Mouse (Mus musculus) cortical plate, adult 2 months (tissue): Measurements from ENCODE around the gene Prnd. TPM values are rescaled to one million over a fixed set of nuclear protein-coding genes. Genes with fewer than 3 reads are reported as not detected.

Source experiments
- H3K27ac ChIP-seq: fragments of 200-500 bp; 2 replicates; pipeline ENCODE4 v1.5.1; 2012; ENCODE audit warnings: low read length, control low read depth, inconsistent platforms; ENCODE audit not compliant: insufficient read depth
- H3K4me1 ChIP-seq: fragments of 200-500 bp; 2 replicates; pipeline ENCODE4 v1.6.1; 2011; ENCODE audit warnings: low read length; ENCODE audit not compliant: control insufficient read depth, insufficient read depth
- H3K4me3 ChIP-seq: fragments of 200-500 bp; 2 replicates; pipeline ENCODE4 v1.5.1; 2011; ENCODE audit warnings: mild to moderate bottlenecking, low read length, control low read depth; ENCODE audit not compliant: insufficient read depth
- CTCF ChIP-seq: fragments of 200-500 bp; IDR thresholded peaks from 2 replicates; pipeline ENCODE4 v1.5.1; 2011; ENCODE audit warnings: mild to moderate bottlenecking, control low read depth, low read length; ENCODE audit not compliant: insufficient read depth; ENCODE audit errors: extremely low read depth
- POLR2A ChIP-seq: fragments of 200-500 bp; IDR thresholded peaks from 2 replicates; pipeline ENCODE4 v1.6.1; 2011; ENCODE audit warnings: mild to moderate bottlenecking, low read length, control low read depth; ENCODE audit not compliant: insufficient read depth; ENCODE audit errors: extremely low read depth
- polyA plus RNA-seq: library from polyadenylated mRNA; depleted of rRNA; stranded (reverse); fragments of >200 nt; gene quantifications from 2 replicates; pipeline ENCODE4 v1.2.3, GENCODE M21; 2012; rRNA removed

Prnd gene
- 0.40 and 0.46 TPM in 2 replicates for polyA plus RNA-seq

GRCm38 (mm10) chr2:131950598-131951095 lies at the start of gene Prnd:
Gene Prnd (plus strand): TSS chr2:131950861.
- H3K4me3 ChIP-seq: no peak within 1 kb of the TSS
- H3K27ac ChIP-seq: no peak within 1 kb of the TSS
- H3K4me1 ChIP-seq: no peaks in the 10 kb centered on the region
- TF ChIP-seq CTCF (no peak), POLR2A (no peak)

DNA sequence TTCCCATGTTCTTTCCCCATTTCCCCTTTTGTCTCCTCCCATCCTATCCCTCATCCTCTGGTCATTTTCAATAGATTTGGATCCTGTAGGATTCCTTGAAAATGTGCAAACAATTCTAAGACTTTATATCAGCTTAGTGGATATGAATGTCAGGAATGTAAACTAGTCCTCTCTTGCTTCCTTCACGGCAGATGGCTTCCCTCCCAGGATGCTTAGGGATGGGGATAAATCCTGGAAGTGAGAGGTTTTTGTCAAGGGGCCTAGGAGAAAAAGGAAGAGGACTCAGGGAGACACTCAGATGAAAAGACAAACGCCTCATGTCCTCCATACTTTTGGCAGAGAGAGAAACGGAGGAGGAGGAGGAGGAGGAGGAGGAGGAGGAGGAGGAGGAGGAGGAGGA lies 48.2 kb upstream of the Prnd start:
- Histone ChIP-seq H3K4me1 (no peaks in the 10 kb centered on the region), H3K4me3 (no peak overlapping the region), H3K27ac (no peak overlapping the region)
- no peak for TF ChIP-seq CTCF

GRCm38 (mm10) chr2:131902867-131903266 lies 47.8 kb upstream of the Prnd start:
- Histone ChIP-seq H3K4me3 (no peak overlapping the region), H3K4me1 (no peaks in the 10 kb centered on the region), H3K27ac (no peak overlapping the region)
- TF ChIP-seq CTCF (no peak), POLR2A (no peak)

GRCm38 (mm10) chr2:131905025-131905424 lies 45.6 kb upstream of the Prnd start:
- H3K4me1 ChIP-seq: no peaks in the 10 kb centered on the region
- TF ChIP-seq CTCF: no peak
- no peak for TF ChIP-seq POLR2A
- no peak overlapping the region for H3K4me3 ChIP-seq
- H3K27ac ChIP-seq: no peak overlapping the region

DNA sequence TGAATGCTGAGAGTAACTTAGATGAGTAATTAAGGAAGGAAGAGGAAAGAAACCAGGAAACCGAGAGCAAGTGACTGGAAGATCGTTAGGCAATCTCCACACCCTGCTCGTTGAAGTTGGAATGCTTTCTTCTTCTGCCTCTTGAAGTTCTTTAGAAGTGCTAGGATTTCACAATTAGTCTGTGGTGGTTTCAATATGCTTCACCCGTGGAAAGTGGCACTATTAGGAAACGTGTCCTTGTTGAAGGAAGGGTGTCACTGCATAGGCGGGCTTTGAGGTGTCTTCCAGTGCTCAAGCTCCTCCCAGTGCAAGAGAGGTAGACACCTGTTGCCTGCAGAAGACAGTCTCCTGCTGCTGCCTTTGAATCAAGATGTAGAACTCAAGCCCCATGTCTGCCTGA lies 44.9 kb upstream of the Prnd start:
- no peak overlapping the region for H3K4me3 ChIP-seq
- TF ChIP-seq CTCF (no peak), POLR2A (no peak)
- H3K27ac ChIP-seq: no peak overlapping the region
- H3K4me1 ChIP-seq: no peaks in the 10 kb centered on the region

DNA sequence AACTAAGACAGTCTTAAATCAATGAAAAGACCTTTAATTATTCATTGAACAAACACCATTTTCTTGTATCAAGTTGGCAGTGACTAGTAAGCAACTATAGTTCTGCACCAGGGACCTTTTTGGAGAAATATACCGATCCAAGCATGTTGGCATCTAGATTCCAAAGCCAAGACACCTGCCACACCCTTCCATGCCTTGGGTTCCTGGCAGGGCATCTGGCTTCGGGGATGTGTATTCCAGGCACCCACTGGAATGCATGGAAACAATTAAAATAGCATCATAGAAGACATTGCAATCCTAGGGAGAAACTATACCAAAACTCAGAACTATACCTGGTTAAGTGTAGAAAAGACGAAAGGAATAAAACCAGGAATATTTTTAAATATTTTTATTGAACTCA lies 44.4 kb upstream of the Prnd start:
- peaks cover under 1% of the 10 kb centered on the region; the same call in 1 of the 2 replicates for H3K4me1 ChIP-seq
- H3K4me3 ChIP-seq: no peak overlapping the region
- no peak overlapping the region for H3K27ac ChIP-seq
- TF ChIP-seq CTCF: no peak
- TF ChIP-seq POLR2A: no peak

DNA sequence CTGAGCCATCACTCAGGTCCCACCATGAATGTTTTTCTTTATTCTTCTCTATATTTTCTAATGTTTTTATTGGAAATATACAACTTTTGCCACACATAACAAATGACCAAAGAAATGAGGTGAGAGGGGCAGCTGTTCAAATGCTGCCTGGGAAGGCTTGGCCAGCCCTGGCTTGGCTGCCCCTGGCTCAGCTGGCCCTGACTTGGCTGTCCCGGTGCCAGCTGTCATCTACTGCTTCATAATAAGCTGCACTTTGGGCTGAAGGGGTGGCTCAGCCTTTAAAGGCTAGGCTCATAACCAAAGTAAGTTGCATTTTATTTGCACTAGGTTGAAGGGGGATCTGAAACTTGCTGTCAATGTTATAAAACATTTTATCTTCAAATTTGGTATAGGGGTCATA lies 43.8 kb upstream of the Prnd start:
- Histone ChIP-seq H3K4me3 (no peak overlapping the region), H3K27ac (no peak overlapping the region), H3K4me1 (peaks cover 3% of the 10 kb centered on the region; the same call in 1 of the 2 replicates)
- TF ChIP-seq CTCF (no peak), POLR2A (no peak)

DNA sequence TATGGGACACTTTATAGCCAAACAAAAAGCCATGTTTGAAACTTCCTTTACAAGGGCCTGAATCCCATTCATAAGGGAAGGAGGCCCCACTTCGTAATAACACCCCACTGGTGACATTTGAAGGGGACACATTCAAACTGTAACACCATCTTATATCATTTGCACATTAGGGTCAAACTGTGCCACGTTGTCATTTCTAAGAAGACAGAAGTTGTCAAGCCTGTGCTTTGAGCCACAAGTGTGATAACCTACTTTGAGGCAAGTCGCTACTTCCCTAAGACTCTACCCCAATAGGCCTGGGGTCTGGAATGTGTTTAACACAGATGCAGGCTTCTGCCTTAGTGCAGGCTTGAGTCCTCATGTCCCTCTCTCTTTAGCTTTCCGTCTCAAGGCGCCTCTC lies 43.4 kb upstream of the Prnd start:
- TF ChIP-seq CTCF: no peak
- TF ChIP-seq POLR2A: no peak
- H3K4me1 ChIP-seq: peaks cover 3% of the 10 kb centered on the region; the same call in 1 of the 2 replicates
- no peak overlapping the region for H3K4me3 ChIP-seq
- no peak overlapping the region for H3K27ac ChIP-seq

DNA sequence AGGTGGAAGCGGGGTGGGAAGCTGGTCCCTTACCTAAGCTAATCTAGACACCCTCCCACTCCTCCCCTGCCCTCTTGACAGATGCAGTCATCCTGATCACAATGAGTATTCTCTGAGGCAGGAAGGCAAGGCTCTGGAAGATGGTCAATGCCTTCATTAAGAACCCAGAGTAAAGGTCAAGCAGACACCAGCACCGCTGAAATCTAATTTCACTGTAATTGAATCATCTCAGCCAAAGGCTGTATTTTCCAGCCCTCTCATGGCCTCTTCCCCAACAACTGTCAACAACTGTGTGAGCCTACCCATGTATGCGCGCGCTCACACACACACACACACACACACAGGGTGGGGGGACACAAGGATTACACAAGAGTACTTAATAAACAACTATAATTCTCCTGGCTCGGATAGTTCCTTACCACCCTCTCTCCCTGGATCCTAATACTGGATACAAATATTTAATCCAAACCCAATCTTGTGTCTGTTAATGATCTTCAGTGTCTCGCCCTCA lies 42.3 kb upstream of the Prnd start:
- no peak for TF ChIP-seq CTCF
- TF ChIP-seq POLR2A: no peak
- Histone ChIP-seq H3K27ac (no peak overlapping the region), H3K4me3 (no peak overlapping the region), H3K4me1 (peaks cover 3% of the 10 kb centered on the region; the same call in 1 of the 2 replicates)

GRCm38 (mm10) chr2:131908906-131909305 lies 41.8 kb upstream of the Prnd start:
- H3K27ac ChIP-seq: peak overlapping the region; percentile 61
- TF ChIP-seq POLR2A (no peak), CTCF (no peak)
- no peak overlapping the region; the same call in 1 of the 2 replicates for H3K4me3 ChIP-seq

More at GRCm38 (mm10) chr2:131908906-131909305, 41.8 kb upstream of the Prnd start:
- peaks cover 7% of the 10 kb centered on the region; the same call in 1 of the 2 replicates for H3K4me1 ChIP-seq
